Mouse (Mus musculus) olfactory bulb, adult 2 months (tissue): ENCODE measurements around the gene Dcst2.
A peak's percentile ranks its signal among the peaks of the same experiment; 100 is the strongest.

Experiments
- CTCF ChIP-seq: fragments of 200-500 bp; IDR thresholded peaks from 2 replicates; pipeline ENCODE4 v1.5.1; 2012; ENCODE audit warnings: low read depth, mild to moderate bottlenecking, low read length, moderate library complexity; ENCODE audit not compliant: insufficient read depth
- POLR2A ChIP-seq: fragments of 200-500 bp; IDR thresholded peaks from 2 replicates; pipeline ENCODE4 v1.6.1; 2012; ENCODE audit warnings: mild to moderate bottlenecking, low read depth, low read length, moderate library complexity; ENCODE audit not compliant: insufficient read depth

GRCm38 (mm10) chr3:89340465-89340864 is 21.3 kb upstream of the Dcst2 start:
- TF ChIP-seq CTCF (peak; percentile 78), POLR2A (no peak)
